Mouse (Mus musculus) MEL (cell line): Measurements from ENCODE around the gene Myrfl. TPM values are rescaled to one million over a fixed set of nuclear protein-coding genes. Genes with fewer than 3 reads are reported as not detected.

Experiments
- DNase-seq: peaks from one replicate; pipeline ENCODE4 v3.0.0; 2011; ENCODE audit warnings: low read depth, low spot score
- H3K27ac ChIP-seq: 2 replicates; pipeline ENCODE4 v1.5.1; 2012; ENCODE audit warnings: low read depth, mild to moderate bottlenecking, control low read depth, low read length, moderate library complexity; ENCODE audit not compliant: control insufficient read depth
- H3K27me3 ChIP-seq, 2 experiments: fragments of 150-350 bp in 1 of 2; sonication (generic) in 1 of 2; 2 replicates each; pipeline ENCODE4 v1.6.1; 2012; ENCODE audit warnings: low read length in 2 of 2, mild to moderate bottlenecking in 2 of 2, improper control_type of control experiment in 1 of 2, moderate library complexity in 1 of 2; ENCODE audit not compliant: insufficient read depth in 2 of 2, control insufficient read depth in 1 of 2
- H3K36me3 ChIP-seq, 2 experiments: 2 replicates each; pipeline ENCODE4 v1.6.1; 2012 to 2014; ENCODE audit warnings: low read length in 2 of 2, improper control_type of control experiment in 1 of 2, inconsistent platforms in 1 of 2, mild to moderate bottlenecking in 1 of 2; ENCODE audit not compliant: insufficient read depth in 2 of 2, control insufficient read depth in 1 of 2
- H3K4me1 ChIP-seq, 2 experiments: fragments of 150-350 bp in 1 of 2; sonication (generic) in 1 of 2; 2 replicates each; pipeline ENCODE4 v1.6.1; 2012; ENCODE audit warnings: low read length in 2 of 2, improper control_type of control experiment in 1 of 2, mild to moderate bottlenecking in 1 of 2; ENCODE audit not compliant: insufficient read depth in 2 of 2, control insufficient read depth in 1 of 2
- H3K4me3 ChIP-seq, 2 experiments: fragments of 150-350 bp in 1 of 2; sonication (generic) in 1 of 2; 2 replicates each; pipeline ENCODE4 v1.5.1; 2012; ENCODE audit warnings: low read depth in 2 of 2, low read length in 2 of 2, mild to moderate bottlenecking in 2 of 2, moderate library complexity in 2 of 2, control low read depth in 1 of 2, improper control_type of control experiment in 1 of 2; ENCODE audit not compliant: control insufficient read depth in 1 of 2, insufficient read depth in 1 of 2
- H3K79me2 ChIP-seq: 2 replicates; pipeline ENCODE4 v1.6.1; 2012; ENCODE audit warnings: mild to moderate bottlenecking, low read length, moderate library complexity; ENCODE audit not compliant: control insufficient read depth, poor library complexity, insufficient read depth
- H3K9ac ChIP-seq: 2 replicates; pipeline ENCODE4 v1.6.1; 2012; ENCODE audit warnings: low read depth, mild to moderate bottlenecking, control low read depth, low read length, moderate library complexity; ENCODE audit not compliant: control insufficient read depth, poor library complexity, severe bottlenecking
- H3K9me3 ChIP-seq: fragments of 150-350 bp; sonication (generic); replicated peaks from 2 replicates; pipeline ENCODE4 v1.6.1; 2012; ENCODE audit warnings: mild to moderate bottlenecking, low read length, improper control_type of control experiment, moderate library complexity; ENCODE audit not compliant: insufficient read depth
- BHLHE40 ChIP-seq: IDR thresholded peaks from 2 replicates; pipeline ENCODE4 v1.6.1; 2012; ENCODE audit warnings: low read depth, mild to moderate bottlenecking, inconsistent platforms, low read length, improper control_type of control experiment, borderline replicate concordance
- CHD2 ChIP-seq: IDR thresholded peaks from 2 replicates; pipeline ENCODE4 v1.6.1; 2011; ENCODE audit warnings: low read length, improper control_type of control experiment
- GATA1 ChIP-seq: IDR thresholded peaks from 2 replicates; pipeline ENCODE4 v1.6.1; 2011; ENCODE audit warnings: low read depth, low read length, improper control_type of control experiment
- HCFC1 ChIP-seq: IDR thresholded peaks from 2 replicates; pipeline ENCODE4 v1.6.1; 2012; ENCODE audit warnings: low read depth, mild to moderate bottlenecking, inconsistent platforms, low read length, improper control_type of control experiment, moderate library complexity
- KAT2A ChIP-seq: conservative IDR thresholded peaks from 2 replicates; pipeline ENCODE4 v1.6.1; 2012; ENCODE audit warnings: low read depth, low read length, improper control_type of control experiment, inconsistent platforms
- MAZ ChIP-seq: IDR thresholded peaks from 2 replicates; pipeline ENCODE4 v1.6.1; 2012; ENCODE audit warnings: low read depth, mild to moderate bottlenecking, inconsistent platforms, low read length, improper control_type of control experiment
- MEF2A ChIP-seq: IDR thresholded peaks from 2 replicates; pipeline ENCODE4 v1.6.1; 2014; ENCODE audit warnings: low read depth, mild to moderate bottlenecking, inconsistent platforms, low read length, improper control_type of control experiment; ENCODE audit not compliant: poor library complexity, insufficient replicate concordance, severe bottlenecking; ENCODE audit errors: extremely low read depth
- MXI1 ChIP-seq: IDR thresholded peaks from 2 replicates; pipeline ENCODE4 v1.6.1; 2011; ENCODE audit warnings: mild to moderate bottlenecking, low read depth, low read length, improper control_type of control experiment
- MYC ChIP-seq: IDR thresholded peaks from 2 replicates; pipeline ENCODE4 v1.6.1; 2011; ENCODE audit warnings: low read depth, mild to moderate bottlenecking, low read length, improper control_type of control experiment, moderate library complexity
- POLR2A ChIP-seq, 2 experiments: IDR thresholded peaks; 2 replicates each; pipeline ENCODE4 v1.6.1; 2011 to 2012; ENCODE audit warnings: low read length in 2 of 2, mild to moderate bottlenecking in 2 of 2, control low read depth in 1 of 2, improper control_type of control experiment in 1 of 2, low read depth in 1 of 2, moderate library complexity in 1 of 2; ENCODE audit not compliant: control insufficient read depth in 1 of 2, insufficient read depth in 1 of 2, poor library complexity in 1 of 2
- POLR2AphosphoS2 ChIP-seq: IDR thresholded peaks from 2 replicates; pipeline ENCODE4 v1.6.1; 2011; ENCODE audit warnings: low read length, improper control_type of control experiment
- POLR2AphosphoS5 ChIP-seq: IDR thresholded peaks from 2 replicates; pipeline ENCODE4 v1.6.1; 2012; ENCODE audit warnings: low read depth, borderline replicate concordance, mild to moderate bottlenecking, inconsistent platforms, low read length, moderate library complexity, mixed read lengths
- RAD21 ChIP-seq: IDR thresholded peaks from 2 replicates; pipeline ENCODE4 v1.6.1; 2011; ENCODE audit warnings: mild to moderate bottlenecking, low read depth, low read length, improper control_type of control experiment
- RCOR1 ChIP-seq: IDR thresholded peaks from 2 replicates; pipeline ENCODE4 v1.6.1; 2012; ENCODE audit warnings: low read depth, mild to moderate bottlenecking, inconsistent platforms, low read length, improper control_type of control experiment
- SIN3A ChIP-seq: IDR thresholded peaks from 2 replicates; pipeline ENCODE4 v1.6.1; 2012; ENCODE audit warnings: low read length, improper control_type of control experiment, inconsistent platforms
- TAL1 ChIP-seq: IDR thresholded peaks from 2 replicates; pipeline ENCODE4 v1.6.1; 2012; ENCODE audit warnings: mild to moderate bottlenecking, inconsistent platforms, low read length, moderate library complexity, mixed read lengths
- TBP ChIP-seq: IDR thresholded peaks from 2 replicates; pipeline ENCODE4 v1.8.0; 2011; ENCODE audit warnings: low read depth, low read length, improper control_type of control experiment
- TCF12 ChIP-seq: IDR thresholded peaks from 2 replicates; pipeline ENCODE4 v1.6.1; 2014; ENCODE audit warnings: low read depth, mild to moderate bottlenecking, inconsistent platforms, low read length, improper control_type of control experiment, moderate library complexity
- USF1 ChIP-seq: IDR thresholded peaks from 2 replicates; pipeline ENCODE4 v1.6.1; 2014; ENCODE audit warnings: low read depth, mild to moderate bottlenecking, inconsistent platforms, low read length, improper control_type of control experiment, moderate library complexity
- USF2 ChIP-seq, 2 experiments: IDR thresholded peaks; 2 replicates each; pipeline ENCODE4 v1.6.1; 2011 to 2012; ENCODE audit warnings: improper control_type of control experiment in 2 of 2, low read length in 2 of 2, borderline replicate concordance in 1 of 2, inconsistent platforms in 1 of 2, low read depth in 1 of 2, mild to moderate bottlenecking in 1 of 2; ENCODE audit not compliant: insufficient read depth in 1 of 2
- ZC3H11A ChIP-seq: IDR thresholded peaks from 2 replicates; pipeline ENCODE4 v1.6.1; 2012; ENCODE audit warnings: low read depth, mild to moderate bottlenecking, inconsistent platforms, low read length, improper control_type of control experiment
- ZMIZ1 ChIP-seq: IDR thresholded peaks from 2 replicates; pipeline ENCODE4 v1.6.1; 2012; ENCODE audit warnings: low read depth, mild to moderate bottlenecking, inconsistent platforms, low read length, improper control_type of control experiment, moderate library complexity
- polyA plus RNA-seq, 2 experiments: library from polyadenylated mRNA; stranded (reverse) in 1 of 2; unstranded in 1 of 2; fragments of >175 nt in 1 of 2; fragments of >200 nt in 1 of 2; gene quantifications; 2 replicates each; pipeline versions ENCODE4 v1.2.1 to v1.2.4; 2012; ENCODE audit warnings: low replicate concordance in 2 of 2, low read depth in 1 of 2; ENCODE audit not compliant: insufficient read length in 2 of 2, insufficient read depth in 1 of 2, missing spikeins in 1 of 2
- total RNA-seq: library from RNA; depleted of rRNA; stranded (reverse); fragments of 300-350 nt; gene quantifications from 2 replicates; pipeline ENCODE4 v1.2.3, GENCODE M21; 2012

Gene Myrfl
- total and polyA plus RNA-seq, 3 experiments = 0.03 TPM; not detected in 2

DNA sequence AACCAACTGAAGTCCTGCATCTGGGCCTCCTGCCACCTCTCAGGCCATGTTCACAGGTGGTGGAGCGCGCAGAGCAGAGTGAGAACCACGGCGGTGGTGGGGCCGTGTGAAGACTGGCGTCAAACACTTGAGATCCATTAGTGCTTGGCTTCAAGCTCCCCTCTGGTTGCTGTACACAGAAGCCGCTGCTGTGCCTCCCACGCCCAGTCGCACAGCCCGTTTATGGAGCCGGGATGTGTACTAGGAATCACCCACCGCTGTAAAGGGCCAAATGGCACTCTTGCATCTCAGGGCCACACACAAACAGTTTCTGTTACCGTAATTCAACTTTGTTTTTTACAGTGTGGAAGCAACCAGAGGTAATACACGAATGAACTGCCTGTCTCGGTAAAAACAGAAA lies 25.4 kb upstream of the Myrfl start:
- Histone ChIP-seq H3K4me1 (no peaks in the 10 kb centered on the region), H3K27ac (no peak overlapping the region), H3K36me3 (peaks cover 0 to 4% of the 10 kb centered on the region in 2 experiments; a peak in 2 of 4 replicates), H3K79me2 (no peaks in the 10 kb centered on the region), H3K9ac (no peak overlapping the region), H3K9me3 (no peaks in the 10 kb centered on the region), H3K4me3 (no peak overlapping the region), H3K27me3 (no peaks in the 10 kb centered on the region)
- TF ChIP-seq SIN3A (no peak), CHD2 (no peak), GATA1 (no peak), TAL1 (no peak), KAT2A (no peak), MAZ (no peak), ZMIZ1 (no peak), RAD21 (no peak), POLR2A (IDR thresholded peaks at IDR 0.05; ENCODE audit: control insufficient read depth in 1 of 2, insufficient read depth in 1 of 2, low read depth in 1 of 2, low read length in 2 of 2, poor library complexity in 1 of 2) (no peak), MXI1 (no peak), BHLHE40 (no peak), MEF2A (no peak), USF1 (no peak), ZC3H11A (no peak), POLR2AphosphoS5 (no peak), HCFC1 (no peak)
- DNase-seq = no peak

DNA sequence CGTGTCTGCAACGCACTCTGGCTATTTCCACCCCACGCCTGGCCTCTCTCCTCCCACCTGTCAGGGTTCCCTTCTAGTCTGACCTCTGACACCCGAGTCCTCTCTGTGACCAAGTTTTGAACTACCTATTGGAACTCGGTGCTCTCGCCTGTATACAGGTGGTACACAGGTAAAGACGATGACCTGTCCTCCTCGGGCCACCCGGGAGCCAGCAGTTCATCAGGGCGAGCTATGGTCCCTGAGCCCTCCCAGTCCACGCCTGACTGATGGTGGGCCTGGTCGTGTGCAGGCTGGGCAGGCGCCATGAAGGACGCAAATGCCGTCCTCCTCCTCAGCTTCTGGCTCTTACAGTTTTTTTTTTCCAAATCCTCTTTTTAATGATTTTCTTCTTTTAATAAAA lies 24.7 kb upstream of the Myrfl start:
- Histone ChIP-seq H3K27me3 (no peaks in the 10 kb centered on the region), H3K27ac (no peak overlapping the region), H3K36me3 (peaks cover 0 to 4% of the 10 kb centered on the region in 2 experiments; a peak in 2 of 4 replicates), H3K4me3 (no peak overlapping the region), H3K4me1 (no peaks in the 10 kb centered on the region), H3K9ac (no peak overlapping the region), H3K79me2 (no peaks in the 10 kb centered on the region), H3K9me3 (no peaks in the 10 kb centered on the region)
- no peak for DNase-seq
- TF ChIP-seq HCFC1 (no peak), TBP (no peak), TAL1 (no peak)

DNA sequence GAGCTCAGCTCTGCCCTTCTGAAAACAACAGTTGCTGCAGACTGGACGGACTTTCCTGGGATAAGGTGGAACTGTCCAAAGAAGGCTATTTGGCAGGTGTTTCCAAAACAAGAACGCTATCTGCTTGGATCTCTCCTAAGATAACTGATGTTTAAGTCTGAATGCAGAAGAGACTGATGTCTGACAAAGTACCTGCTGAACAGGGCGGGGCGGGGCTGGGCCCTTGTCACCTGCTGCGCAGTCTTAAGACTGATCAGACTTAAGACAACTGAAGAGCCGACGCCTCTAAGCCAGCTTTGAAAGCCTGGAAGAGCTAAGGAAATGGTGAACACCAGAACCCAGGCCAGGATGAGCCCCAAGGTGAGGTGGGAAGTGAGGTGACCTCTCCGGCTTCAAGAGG lies 23.9 kb upstream of the Myrfl start:
- H3K36me3 ChIP-seq = 0 out of 4 replicates have a peak, but pooled peaks cover 0 to 2% of the 10 kb centered on the region in 2 experiments
- H3K4me3 ChIP-seq = no peak overlapping the region
- TF ChIP-seq TCF12 = no peak
- TF ChIP-seq MYC = no peak
- TF ChIP-seq POLR2AphosphoS2 = no peak
- TF ChIP-seq USF2 (IDR thresholded peaks at IDR 0.05; ENCODE audit: borderline replicate concordance in 1 of 2, insufficient read depth in 1 of 2, low read depth in 1 of 2, low read length in 2 of 2) = no peak
- TF ChIP-seq RCOR1 = no peak
- DNase-seq = no peak
- no peak overlapping the region for H3K9ac ChIP-seq
- H3K4me1 ChIP-seq = no peaks in the 10 kb centered on the region
- no peaks in the 10 kb centered on the region for H3K79me2 ChIP-seq
- H3K9me3 ChIP-seq = no peaks in the 10 kb centered on the region
- no peak overlapping the region for H3K27ac ChIP-seq
- no peaks in the 10 kb centered on the region for H3K27me3 ChIP-seq
